Mouse (Mus musculus) heart, embryonic 15.5 days (tissue): ENCODE measurements at regions not wholly inside any gene's neighbourhood (a gene's known extent, or its start where the extent isn't known, plus 50 kb on each side); places are given as distances from the start of the nearest gene placed in this dataset.

ENCODE experiments used
- ATAC-seq: fragments of 200-750 bp; cut with Nextera tagmentation; replicated peaks from 2 replicates; pipeline ENCODE4 v1.8.0; 2017; ENCODE audit warnings: low read depth, moderate TSS enrichment; ENCODE audit not compliant: insufficient number of reproducible peaks, insufficient read depth, low FRiP score
- H3K27ac ChIP-seq: fragments of 300-500 bp; sonication (generic); 2 replicates; pipeline ENCODE4 v1.5.1; 2015; ENCODE audit warnings: mild to moderate bottlenecking, inconsistent platforms
- H3K27me3 ChIP-seq: fragments of 300-500 bp; sonication (generic); 2 replicates; pipeline ENCODE4 v1.6.1; 2015; ENCODE audit warnings: inconsistent platforms
- H3K36me3 ChIP-seq: fragments of 300-500 bp; sonication (generic); 2 replicates; pipeline ENCODE4 v1.6.1; 2015; ENCODE audit warnings: mild to moderate bottlenecking, inconsistent platforms
- H3K4me1 ChIP-seq: fragments of 300-500 bp; sonication (generic); replicated peaks from 2 replicates; pipeline ENCODE4 v1.6.1; 2015; ENCODE audit warnings: inconsistent platforms
- H3K4me2 ChIP-seq: fragments of 300-500 bp; sonication (generic); 2 replicates; pipeline ENCODE4 v1.6.1; 2015; ENCODE audit warnings: inconsistent platforms, mild to moderate bottlenecking, moderate library complexity
- H3K4me3 ChIP-seq: fragments of 300-500 bp; sonication (generic); 2 replicates; pipeline ENCODE4 v1.5.1; 2015; ENCODE audit warnings: mild to moderate bottlenecking, inconsistent platforms
- H3K9ac ChIP-seq: fragments of 300-500 bp; sonication (generic); 2 replicates; pipeline ENCODE4 v1.6.1; 2015; ENCODE audit warnings: mild to moderate bottlenecking, inconsistent platforms
- H3K9me3 ChIP-seq: fragments of 300-500 bp; sonication (generic); replicated peaks from 2 replicates; pipeline ENCODE4 v1.6.1; 2016; ENCODE audit warnings: inconsistent platforms
- WGBS: fragments of 180-500 bp; shearing (Covaris S2); methylation state at CpG from one replicate; pipeline ENCODE4 v1.1.7; 2015; ENCODE audit warnings: mixed read lengths; 5-methylcytosine and 5-hydroxymethylcytosine counted together

GRCm38 (mm10) chr14:17234898-17235297 is 415.9 kb upstream of the Rarb start:
- no peak for ATAC-seq
- Histone ChIP-seq H3K27me3 (no peaks in the 10 kb centered on the region), H3K9me3 (no peaks in the 10 kb centered on the region), H3K4me3 (no peak overlapping the region), H3K4me2 (no peak overlapping the region), H3K4me1 (no peaks in the 10 kb centered on the region), H3K36me3 (no peaks in the 10 kb centered on the region), H3K9ac (no peak overlapping the region), H3K27ac (no peak overlapping the region)

- Histone ChIP-seq H3K27me3 (no peaks in the 10 kb centered on the region), H3K4me2 (no peak overlapping the region), H3K4me1 (no peaks in the 10 kb centered on the region), H3K9me3 (no peaks in the 10 kb centered on the region), H3K9ac (no peak overlapping the region), H3K36me3 (no peaks in the 10 kb centered on the region), H3K4me3 (no peak overlapping the region), H3K27ac (no peak overlapping the region)
- 47% methylated on average over 2 of the region's 2 CpGs for WGBS
- no peak for ATAC-seq
These were observed 392.5 kb upstream of the Rarb start for GRCm38 (mm10) chr14:17211502-17211901.

- no peaks in the 10 kb centered on the region for H3K36me3 ChIP-seq
- no peak overlapping the region for H3K9ac ChIP-seq
- no peak overlapping the region for H3K27ac ChIP-seq
- H3K27me3 ChIP-seq: no peaks in the 10 kb centered on the region
- WGBS: 73% methylated on average over 1 of the region's 1 CpGs
- no peak for ATAC-seq
- H3K4me2 ChIP-seq: no peak overlapping the region
- no peaks in the 10 kb centered on the region for H3K9me3 ChIP-seq
- H3K4me3 ChIP-seq: no peak overlapping the region
- H3K4me1 ChIP-seq: no peaks in the 10 kb centered on the region
These were observed 386.7 kb upstream of the Rarb start for GRCm38 (mm10) chr14:17205691-17206090.

- Histone ChIP-seq H3K9ac (no peak overlapping the region), H3K4me3 (no peak overlapping the region), H3K4me1 (no peaks in the 10 kb centered on the region), H3K27ac (no peak overlapping the region), H3K4me2 (no peak overlapping the region), H3K9me3 (no peaks in the 10 kb centered on the region), H3K36me3 (no peaks in the 10 kb centered on the region), H3K27me3 (no peaks in the 10 kb centered on the region)
- no peak for ATAC-seq
- WGBS: 51% methylated on average over 1 of the region's 1 CpGs
These were observed 384.5 kb upstream of the Rarb start for GRCm38 (mm10) chr14:17203251-17204015.

- Histone ChIP-seq H3K9ac (no peak overlapping the region), H3K4me1 (no peaks in the 10 kb centered on the region), H3K9me3 (no peaks in the 10 kb centered on the region), H3K27ac (no peak overlapping the region), H3K4me3 (no peak overlapping the region), H3K27me3 (no peaks in the 10 kb centered on the region), H3K4me2 (no peak overlapping the region), H3K36me3 (no peaks in the 10 kb centered on the region)
- WGBS: 63% methylated on average over 2 of the region's 2 CpGs
- ATAC-seq: no peak
These were observed 374.0 kb upstream of the Rarb start for GRCm38 (mm10) chr14:17192953-17193352.

- no peak for ATAC-seq
These were observed 354.3 kb upstream of the Rarb start for GRCm38 (mm10) chr14:17173218-17173617.

GRCm38 (mm10) chr14:17172330-17173110 is 353.6 kb upstream of the Rarb start:
- peaks cover 7% of the 10 kb centered on the region; the same call in 1 of the 2 replicates for H3K4me1 ChIP-seq
- H3K9ac ChIP-seq: peak overlapping the region; percentile 34
- peak; percentile 86 for ATAC-seq
- peak overlapping the region; percentile 49 for H3K4me3 ChIP-seq
- H3K27ac ChIP-seq: no peak overlapping the region
- H3K36me3 ChIP-seq: no peaks in the 10 kb centered on the region
- H3K27me3 ChIP-seq: peaks cover 16% of the 10 kb centered on the region
- 4% methylated on average over 35 of the region's 35 CpGs for WGBS
- no peaks in the 10 kb centered on the region for H3K9me3 ChIP-seq
- H3K4me2 ChIP-seq: peak overlapping the region; percentile 81

More at GRCm38 (mm10) chr14:17173218-17173617, 354.3 kb upstream of the Rarb start:
- Histone ChIP-seq H3K9ac (no peak overlapping the region), H3K27ac (no peak overlapping the region), H3K9me3 (no peaks in the 10 kb centered on the region), H3K4me3 (peak overlapping the region; percentile 49; the same call in 1 of the 2 replicates), H3K4me2 (peak overlapping the region; percentile 81), H3K4me1 (peaks cover 7% of the 10 kb centered on the region; the same call in 1 of the 2 replicates), H3K36me3 (no peaks in the 10 kb centered on the region), H3K27me3 (peaks cover 16% of the 10 kb centered on the region)
- WGBS: 30% methylated on average over 7 of the region's 7 CpGs

- Histone ChIP-seq H3K4me2 (peak overlapping the region; percentile 81), H3K9ac (no peak overlapping the region), H3K27me3 (peaks cover 16% of the 10 kb centered on the region), H3K4me3 (peak overlapping the region; percentile 49; the same call in 1 of the 2 replicates), H3K27ac (no peak overlapping the region), H3K36me3 (no peaks in the 10 kb centered on the region), H3K9me3 (no peaks in the 10 kb centered on the region), H3K4me1 (peaks cover 7% of the 10 kb centered on the region; the same call in 1 of the 2 replicates)
- 39% methylated on average over 5 of the region's 5 CpGs for WGBS
- no peak for ATAC-seq
These were observed 352.9 kb upstream of the Rarb start for GRCm38 (mm10) chr14:17171896-17172295.

- Histone ChIP-seq H3K27ac (no peak overlapping the region), H3K9me3 (no peaks in the 10 kb centered on the region), H3K27me3 (no peaks in the 10 kb centered on the region), H3K4me2 (no peak overlapping the region), H3K9ac (no peak overlapping the region), H3K4me1 (no peaks in the 10 kb centered on the region), H3K4me3 (no peak overlapping the region), H3K36me3 (no peaks in the 10 kb centered on the region)
- 69% methylated on average over 4 of the region's 4 CpGs for WGBS
- ATAC-seq: no peak
These were observed 339.4 kb upstream of the Rarb start for GRCm38 (mm10) chr14:17158324-17158723.

- H3K4me2 ChIP-seq: no peak overlapping the region
- 48% methylated on average over 2 of the region's 2 CpGs for WGBS
These were observed 337.5 kb upstream of the Rarb start for GRCm38 (mm10) chr14:17156402-17156954.

GRCm38 (mm10) chr14:17120679-17121078 is 301.7 kb upstream of the Rarb start:
- Histone ChIP-seq H3K27ac (no peak overlapping the region), H3K36me3 (no peaks in the 10 kb centered on the region), H3K4me2 (no peak overlapping the region), H3K9ac (no peak overlapping the region), H3K27me3 (no peaks in the 10 kb centered on the region), H3K4me3 (no peak overlapping the region), H3K9me3 (no peaks in the 10 kb centered on the region), H3K4me1 (no peaks in the 10 kb centered on the region)
- no peak for ATAC-seq
- whole genome bisulfite sequencing: 66% methylated on average over 1 of the region's 1 CpGs

More at GRCm38 (mm10) chr14:17156402-17156954, 337.5 kb upstream of the Rarb start:
- H3K4me3 ChIP-seq: no peak overlapping the region
- no peak for ATAC-seq
- no peak overlapping the region for H3K9ac ChIP-seq
- H3K4me1 ChIP-seq: no peaks in the 10 kb centered on the region
- no peaks in the 10 kb centered on the region for H3K27me3 ChIP-seq
- no peaks in the 10 kb centered on the region for H3K9me3 ChIP-seq
- H3K36me3 ChIP-seq: no peaks in the 10 kb centered on the region
- no peak overlapping the region for H3K27ac ChIP-seq
